Mouse (Mus musculus) adrenal gland (tissue): Measurements from ENCODE around the gene Gm28047.

ENCODE experiments used
- intact Hi-C: fragments of 180-260 bp; cut with DNase I; formaldehyde crosslinking; loops from one replicate; pipeline ENCODE4 v1.15.1; 2025

Gene Gm28047

DNA sequence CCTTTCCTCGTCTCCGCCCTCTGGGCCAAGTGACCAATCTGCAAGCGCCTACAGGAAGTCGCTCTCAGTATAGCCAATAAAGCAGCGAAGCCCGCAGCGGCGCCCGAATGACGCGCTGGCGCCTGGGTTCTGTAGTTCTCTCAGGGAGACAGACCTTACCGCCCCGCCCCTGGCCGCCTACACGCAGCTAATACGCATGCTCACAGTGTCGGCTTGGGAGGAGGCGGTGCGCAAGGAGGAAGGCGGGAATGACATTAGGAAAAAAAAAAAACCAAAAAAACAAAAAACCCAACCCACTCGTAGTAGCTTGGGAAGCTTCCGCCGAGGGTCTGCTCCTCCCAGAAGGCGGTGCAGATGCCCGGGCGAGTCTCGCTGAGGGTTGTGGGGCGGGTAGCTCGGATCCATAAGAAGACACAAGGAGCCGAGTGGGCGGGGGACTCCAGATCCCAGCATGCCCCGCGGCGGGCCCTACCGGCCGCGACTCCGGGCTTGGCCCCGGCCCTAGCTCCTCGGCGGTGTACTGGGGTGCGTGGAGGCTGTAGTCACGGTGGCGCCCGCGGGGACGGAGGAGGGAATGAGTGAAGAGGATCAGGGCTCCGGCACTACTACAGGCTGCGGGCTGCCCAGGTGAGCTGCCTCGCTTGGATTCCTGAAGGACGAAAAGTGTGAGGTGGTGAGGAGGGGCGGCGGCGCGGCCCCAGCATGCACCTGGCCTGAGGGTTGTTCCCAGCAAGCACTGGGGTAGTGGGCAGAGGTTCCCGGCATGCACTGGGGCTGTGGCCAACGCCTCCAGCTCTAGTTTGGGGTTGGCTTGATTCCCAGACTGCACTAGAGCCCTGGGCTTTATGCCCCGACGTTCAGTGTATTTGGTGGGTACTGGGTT lies 106.7 kb downstream of the Gm28047 start, which contains the start of gene Tarbp2:
Gene Tarbp2 (plus strand): TSS at position 217 of the 883 bp plus-strand sequence.
- intact Hi-C loops, result loop anchor here (5.0 kb wide), 1 partner anchor 46 kb away; the partner anchor contains the start of gene Pcbp2

DNA sequence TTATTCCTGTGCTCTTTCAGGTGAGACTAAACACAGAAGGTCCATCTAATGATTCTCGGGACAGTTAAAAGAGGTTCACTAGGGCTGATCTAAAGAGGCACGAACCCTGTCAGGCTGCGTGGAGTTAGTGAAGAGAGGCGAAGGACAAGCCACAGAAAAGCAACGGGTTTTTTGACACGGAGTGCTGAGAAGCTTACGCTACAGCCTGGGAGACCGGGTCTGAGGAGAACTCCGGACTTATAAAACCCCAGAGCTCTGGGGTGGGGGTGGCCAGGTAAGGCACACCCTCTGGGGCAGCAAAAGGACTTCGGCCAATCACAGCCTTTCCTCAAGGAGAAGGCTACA lies 107.3 kb downstream of the Gm28047 start:
- intact Hi-C loops, result loop anchor here (5.0 kb wide), 1 partner anchor 45 kb away; the partner anchor contains the start of gene Pcbp2

DNA sequence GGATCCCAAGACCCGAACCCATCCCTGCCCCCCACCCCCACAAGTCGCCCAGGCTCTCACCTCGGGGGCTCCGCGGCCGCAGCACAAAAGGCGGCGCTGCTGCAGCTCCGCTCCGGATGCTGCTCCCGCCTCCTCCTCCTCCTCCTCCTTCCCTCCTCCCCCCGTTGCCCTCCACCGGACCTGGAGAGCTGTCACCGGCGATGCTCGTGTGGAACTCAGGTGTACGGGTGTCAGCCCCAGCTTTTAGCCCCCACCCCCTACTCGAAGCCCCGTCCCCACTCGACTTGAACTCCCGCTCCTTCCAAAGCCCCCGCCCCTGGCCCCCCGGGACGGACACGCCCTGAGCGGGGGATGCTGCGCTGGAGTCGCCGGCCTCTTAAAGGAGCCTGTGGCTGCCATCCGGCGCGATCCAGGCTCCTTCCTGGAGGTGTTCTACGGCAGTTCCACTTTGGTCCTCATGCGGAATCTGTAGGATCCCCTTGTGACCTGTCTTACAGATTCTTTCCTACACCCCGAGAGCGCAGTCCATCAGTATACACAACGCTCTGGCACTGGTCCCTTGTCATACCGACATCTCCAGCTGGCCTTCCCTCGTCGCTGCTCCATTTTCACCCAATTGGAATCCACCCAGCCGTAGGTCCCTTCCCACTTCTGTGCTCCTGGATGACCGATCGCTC lies 108.0 kb downstream of the Gm28047 start, which contains the start of gene Map3k12:
Gene Map3k12 (minus strand): TSS at position 337 of the 677 bp plus-strand sequence.
- intact Hi-C loops, result loop anchor here (5.0 kb wide), 1 partner anchor 45 kb away; the partner anchor contains the start of gene Pcbp2

DNA sequence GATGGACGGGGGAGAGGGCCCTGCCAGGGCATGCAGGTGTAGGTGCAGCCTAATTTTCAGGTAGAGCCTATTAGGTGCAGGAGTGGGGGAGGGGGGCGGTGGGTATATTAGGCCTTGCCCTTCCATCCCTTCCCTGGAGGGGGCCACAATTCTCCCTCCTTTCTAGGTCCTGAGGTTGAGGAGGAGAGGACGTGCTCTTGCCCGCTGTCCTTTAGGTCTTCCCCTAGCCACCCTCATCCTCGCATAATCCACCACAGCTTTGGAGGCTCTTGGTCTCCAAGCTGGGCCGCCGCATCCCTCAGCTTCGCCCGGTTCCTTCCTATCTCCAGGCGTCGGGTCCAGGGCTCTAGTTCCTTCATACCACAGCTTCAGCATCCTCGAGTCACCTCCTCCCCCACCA lies 108.6 kb downstream of the Gm28047 start:
- intact Hi-C loops, result loop anchor here (5.0 kb wide), 1 partner anchor 44 kb away; the partner anchor contains the start of gene Pcbp2

DNA sequence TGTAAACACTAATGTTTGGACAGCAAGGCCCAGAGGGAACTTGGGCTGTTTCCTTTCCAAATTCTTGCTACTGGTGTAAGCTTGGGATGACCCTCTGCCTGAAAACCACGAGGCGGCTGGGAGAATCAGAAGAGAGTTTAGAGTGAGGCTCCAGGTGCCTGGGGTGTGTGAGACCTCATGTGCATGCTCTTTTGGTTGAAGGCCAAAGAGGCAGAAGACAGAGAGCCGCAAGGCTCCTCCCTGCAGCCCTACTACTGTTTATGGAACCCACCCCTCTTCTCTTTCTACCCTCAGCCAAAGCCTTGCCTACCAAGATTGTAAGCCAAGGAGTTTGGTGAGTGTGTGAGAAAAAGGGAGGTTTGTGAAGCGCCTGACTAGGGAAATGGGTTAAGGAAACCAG lies 109.1 kb downstream of the Gm28047 start:
- intact Hi-C loops, result loop anchor here (5.0 kb wide), 1 partner anchor 43 kb away; the partner anchor contains the start of gene Pcbp2

DNA sequence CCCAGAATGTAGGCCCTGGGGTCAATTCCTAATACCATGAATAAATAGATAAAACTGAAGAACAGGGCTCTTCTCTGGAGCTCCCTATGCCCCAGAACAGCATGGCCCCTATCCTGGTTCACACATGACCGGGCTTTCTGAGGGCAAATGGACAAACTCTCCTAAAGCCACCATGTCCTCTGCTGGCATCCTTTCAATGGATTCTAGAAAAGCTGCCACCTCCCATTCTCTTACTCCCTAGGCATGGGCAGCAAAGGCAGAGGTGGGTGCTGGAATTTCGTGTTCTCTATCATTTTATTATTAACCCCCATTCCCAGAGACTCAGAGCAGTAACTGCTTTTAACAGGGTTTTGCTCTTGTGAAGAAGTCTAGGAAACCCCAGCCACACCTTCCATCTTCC lies 109.6 kb downstream of the Gm28047 start:
- intact Hi-C loops, result loop anchor here (5.0 kb wide), 1 partner anchor 43 kb away; the partner anchor contains the start of gene Pcbp2

DNA sequence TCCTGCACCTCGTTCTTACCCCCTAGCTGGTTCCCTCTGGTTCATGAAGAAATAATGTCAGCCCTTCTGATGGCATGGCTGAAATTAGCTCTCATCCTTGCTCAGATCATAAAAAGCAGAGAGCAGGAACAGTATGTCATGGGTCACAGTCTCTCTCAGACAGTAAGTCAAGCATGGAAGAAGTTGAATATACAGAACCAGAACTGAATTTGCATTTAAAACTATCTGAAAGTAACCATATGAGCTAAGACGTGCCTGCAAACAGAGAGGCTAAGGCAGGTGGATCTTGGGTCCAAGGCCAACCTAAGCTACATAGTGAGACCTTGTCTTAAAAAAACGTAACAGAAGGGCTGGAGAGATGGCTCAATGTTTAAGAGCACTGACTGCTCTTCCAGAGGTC lies 111.9 kb downstream of the Gm28047 start:
- intact Hi-C loops, result no loop called here

DNA sequence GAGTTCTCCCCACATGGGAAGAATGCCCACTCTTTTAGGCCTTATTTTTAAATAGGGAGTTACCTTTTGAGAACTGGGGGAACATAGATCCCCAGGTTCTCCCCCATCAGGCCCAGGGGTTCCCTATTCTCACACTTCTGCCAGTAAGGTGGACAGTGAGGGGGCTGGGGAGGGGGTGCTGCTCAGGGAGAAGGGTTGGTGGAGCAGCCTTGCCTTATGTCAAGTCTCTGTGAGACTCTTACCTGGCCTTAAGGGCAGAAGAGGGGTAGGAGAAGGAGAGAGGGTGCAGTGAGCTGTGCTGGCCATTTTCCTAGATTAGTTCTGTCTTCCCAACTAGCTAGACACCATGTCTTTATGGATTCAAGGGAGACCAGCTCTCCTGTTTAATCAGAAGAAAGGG lies 112.4 kb downstream of the Gm28047 start:
- intact Hi-C loops, result no loop called here

DNA sequence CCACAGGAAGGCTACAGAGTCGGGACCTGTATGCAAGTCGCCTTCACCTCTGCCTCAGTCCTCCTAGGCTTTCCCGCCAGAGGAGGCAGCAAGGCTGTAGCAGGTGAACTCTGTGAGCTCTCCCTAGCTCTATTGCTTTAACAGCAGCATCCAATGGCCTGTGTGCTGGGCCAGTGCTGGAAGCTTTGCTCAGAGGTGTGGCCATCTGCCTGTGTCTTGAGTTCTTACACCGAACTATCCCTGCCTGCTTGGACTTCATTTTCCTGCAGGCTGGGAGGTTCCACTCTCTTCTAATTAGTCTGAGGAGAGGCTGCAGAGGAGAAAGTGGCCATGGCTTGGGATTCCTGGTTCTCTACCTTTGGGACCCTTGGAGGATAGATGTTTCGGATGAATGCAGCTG lies 112.9 kb downstream of the Gm28047 start:
- intact Hi-C loops, result no loop called here

DNA sequence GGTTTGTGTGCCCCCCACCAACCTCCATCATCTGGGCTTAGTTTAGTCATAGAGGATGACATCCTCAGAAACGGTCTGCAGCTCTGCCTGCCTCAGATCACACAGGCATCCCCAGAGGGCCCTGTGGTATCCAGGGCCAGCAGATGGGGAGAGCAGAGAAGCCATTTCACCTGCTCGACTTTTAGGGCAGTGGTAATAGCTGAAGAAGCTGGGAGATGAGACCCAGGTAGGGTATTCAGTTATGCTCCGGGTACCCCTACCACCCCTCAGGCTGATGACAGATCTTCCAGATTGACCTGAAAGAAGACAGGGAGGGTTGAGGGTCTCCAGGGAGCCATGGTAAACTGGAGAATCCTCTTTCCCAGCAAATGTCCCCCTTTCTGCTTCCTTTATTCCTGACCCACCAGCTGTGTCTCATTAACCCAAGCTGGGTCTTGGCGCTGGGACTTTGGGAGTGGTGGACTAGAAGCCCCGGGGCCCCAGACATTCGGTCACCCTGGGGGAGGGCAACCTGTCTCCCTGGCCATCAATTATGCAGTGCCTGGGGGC lies 113.5 kb downstream of the Gm28047 start:
- intact Hi-C loops, result no loop called here

DNA sequence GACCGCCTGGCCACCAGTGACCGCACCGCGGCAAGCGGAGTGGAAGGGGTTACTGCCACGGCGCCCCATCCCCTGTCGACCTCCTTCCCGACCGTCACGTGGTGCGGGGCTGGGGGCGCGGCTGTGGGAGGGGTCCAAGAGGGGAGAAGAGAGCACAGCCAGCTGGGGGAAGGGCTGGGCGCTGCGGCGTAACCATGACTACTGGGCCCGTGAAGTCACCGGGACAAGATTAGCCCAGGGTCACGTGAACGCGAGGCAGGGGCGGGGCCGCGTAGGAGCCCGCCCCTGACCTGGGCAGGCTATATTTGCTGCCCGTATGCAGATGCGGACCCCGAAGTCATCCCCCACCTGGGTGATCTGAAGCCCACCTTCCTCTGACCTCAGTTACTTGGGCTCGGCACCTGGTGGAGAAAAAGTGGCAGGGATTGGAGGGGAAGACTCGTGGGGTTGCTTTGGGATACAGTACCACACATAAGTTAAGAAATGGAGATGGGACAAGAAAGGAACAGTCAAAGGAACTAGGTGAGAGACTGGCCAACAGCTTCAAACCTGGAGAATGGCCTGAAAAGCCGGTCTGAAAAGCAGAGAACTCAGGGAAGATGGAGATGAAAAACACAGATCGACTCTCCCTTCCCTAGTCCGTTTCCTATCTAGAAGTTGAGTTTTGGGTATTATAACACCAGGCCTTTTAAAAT lies 114.1 kb downstream of the Gm28047 start:
- intact Hi-C loops, result no loop called here

DNA sequence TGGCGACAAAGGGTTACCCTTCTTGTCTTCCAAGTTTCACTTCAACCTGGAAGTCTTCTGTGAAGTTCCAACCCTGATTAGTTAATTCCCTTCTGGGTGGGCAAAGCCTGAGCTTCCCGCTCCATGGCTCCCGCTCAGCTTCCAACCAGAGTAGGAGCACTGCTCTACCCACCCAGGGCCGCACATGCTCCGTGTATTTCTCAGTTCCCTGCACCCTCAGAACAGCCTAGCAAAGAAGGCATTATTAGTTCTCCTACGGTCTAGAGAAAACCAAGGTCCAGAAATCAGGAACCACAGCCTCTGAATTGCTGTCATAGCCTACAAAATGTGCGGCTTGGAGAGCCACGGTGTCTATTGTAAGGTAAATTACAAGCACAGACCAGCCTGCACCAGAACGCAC lies 114.8 kb downstream of the Gm28047 start:
- intact Hi-C loops, result no loop called here

DNA sequence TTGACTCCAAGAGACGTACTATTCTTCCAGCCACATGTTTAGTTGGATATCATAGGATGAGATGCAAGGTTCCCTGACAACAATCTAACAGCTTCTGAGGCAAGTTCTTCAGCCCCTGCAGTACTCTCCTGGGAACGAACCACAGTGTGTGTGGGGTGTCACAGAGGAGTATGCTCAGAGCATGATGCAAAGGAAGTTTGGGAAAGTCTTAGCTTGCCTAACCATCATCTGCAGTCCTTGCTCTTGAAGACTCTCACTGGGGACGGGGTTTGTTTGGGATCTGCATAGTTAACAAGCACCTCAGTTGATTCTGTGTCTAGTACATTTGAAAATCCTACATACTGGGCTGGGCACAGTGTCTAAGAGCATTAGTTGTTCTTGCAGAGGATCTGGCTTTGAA lies 116.5 kb downstream of the Gm28047 start:
- intact Hi-C loops, result no loop called here

DNA sequence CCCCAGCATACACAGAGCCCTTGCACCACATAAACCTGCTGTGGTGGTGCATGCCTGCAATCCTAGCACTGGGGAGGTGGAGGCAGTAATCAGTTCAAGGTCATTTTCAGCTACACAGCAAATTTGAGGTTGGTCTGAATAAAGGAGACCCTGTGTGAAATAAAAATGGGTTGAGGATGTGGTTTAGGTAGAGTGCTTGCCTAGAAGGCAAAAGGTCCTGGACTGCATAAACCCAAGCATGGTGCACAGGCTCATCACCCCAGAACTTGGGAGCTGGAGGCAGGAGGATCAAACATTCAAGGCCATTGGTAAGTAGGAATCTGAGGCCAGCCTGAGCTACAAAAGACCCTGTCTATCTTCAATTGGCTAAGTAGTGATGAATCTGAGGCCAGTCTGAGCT lies 117.3 kb downstream of the Gm28047 start:
- intact Hi-C loops, result no loop called here

DNA sequence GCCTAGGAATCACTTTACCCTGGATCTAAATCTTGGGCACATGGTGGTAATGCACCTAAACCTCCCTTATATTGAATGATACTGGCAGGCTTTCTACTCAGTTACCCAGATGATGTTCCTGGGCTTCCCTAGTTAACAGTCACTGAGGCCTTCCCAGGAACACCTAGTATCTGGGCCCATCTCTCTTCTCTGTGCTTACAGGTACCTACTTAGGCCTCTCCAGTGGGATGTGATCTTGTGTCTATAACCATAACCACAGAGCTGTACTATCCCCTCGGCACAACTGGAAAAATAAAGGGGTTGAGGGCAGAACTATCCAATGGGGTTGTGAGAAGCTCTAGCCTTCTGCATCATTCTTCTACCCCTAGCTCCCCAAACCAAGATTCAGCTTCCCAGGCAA lies 118.0 kb downstream of the Gm28047 start:
- intact Hi-C loops, result no loop called here

DNA sequence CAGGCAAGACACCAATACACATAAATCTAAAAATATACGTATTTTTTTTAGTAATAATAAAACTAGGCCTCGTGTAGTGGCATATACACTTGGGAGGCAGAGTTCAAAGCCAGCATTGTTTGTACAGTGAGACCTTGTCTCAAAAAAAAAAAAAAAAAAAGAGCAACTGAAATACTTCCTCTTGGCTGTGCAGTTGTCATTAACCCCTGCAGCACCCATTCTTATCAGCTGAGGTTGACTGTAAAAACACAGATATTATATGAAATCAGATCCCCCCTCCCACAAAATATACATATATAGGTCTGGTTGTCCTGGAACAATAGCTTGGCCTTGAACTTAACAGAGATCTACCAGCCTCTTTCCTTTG lies 118.4 kb downstream of the Gm28047 start:
- intact Hi-C loops, result no loop called here

DNA sequence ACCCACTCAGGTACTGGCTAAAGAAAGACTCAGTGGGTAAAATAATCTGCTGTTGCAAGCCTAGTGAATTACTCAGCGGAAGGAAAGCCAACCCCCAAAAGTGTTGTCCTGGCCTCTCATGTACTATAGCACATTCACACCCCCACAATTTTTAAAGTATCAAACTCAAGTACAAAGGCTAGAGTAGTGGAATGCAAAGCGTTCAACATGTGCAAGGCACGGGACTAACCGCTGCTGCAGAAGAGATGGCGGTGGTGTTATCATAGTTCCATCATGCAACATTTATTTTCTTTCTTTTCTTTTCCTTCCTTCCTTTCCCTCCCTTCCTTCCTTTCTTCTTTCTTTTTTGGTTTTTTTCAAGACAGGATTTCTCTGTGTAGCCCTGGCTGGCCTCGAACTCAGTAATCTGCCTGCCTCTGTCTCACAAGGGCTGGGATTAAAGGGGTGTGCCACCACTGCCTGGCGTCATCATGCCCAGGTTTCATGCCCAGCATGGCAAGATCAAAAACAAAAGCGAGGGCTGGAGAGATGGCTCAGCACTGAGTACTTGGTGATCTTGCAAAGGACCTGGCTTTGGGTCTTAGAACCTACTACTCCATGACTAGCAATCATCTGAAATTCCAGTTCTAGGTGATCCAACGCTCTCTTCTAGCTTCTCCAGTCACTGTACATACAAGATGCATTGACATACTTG lies 119.0 kb downstream of the Gm28047 start:
- intact Hi-C loops, result no loop called here

DNA sequence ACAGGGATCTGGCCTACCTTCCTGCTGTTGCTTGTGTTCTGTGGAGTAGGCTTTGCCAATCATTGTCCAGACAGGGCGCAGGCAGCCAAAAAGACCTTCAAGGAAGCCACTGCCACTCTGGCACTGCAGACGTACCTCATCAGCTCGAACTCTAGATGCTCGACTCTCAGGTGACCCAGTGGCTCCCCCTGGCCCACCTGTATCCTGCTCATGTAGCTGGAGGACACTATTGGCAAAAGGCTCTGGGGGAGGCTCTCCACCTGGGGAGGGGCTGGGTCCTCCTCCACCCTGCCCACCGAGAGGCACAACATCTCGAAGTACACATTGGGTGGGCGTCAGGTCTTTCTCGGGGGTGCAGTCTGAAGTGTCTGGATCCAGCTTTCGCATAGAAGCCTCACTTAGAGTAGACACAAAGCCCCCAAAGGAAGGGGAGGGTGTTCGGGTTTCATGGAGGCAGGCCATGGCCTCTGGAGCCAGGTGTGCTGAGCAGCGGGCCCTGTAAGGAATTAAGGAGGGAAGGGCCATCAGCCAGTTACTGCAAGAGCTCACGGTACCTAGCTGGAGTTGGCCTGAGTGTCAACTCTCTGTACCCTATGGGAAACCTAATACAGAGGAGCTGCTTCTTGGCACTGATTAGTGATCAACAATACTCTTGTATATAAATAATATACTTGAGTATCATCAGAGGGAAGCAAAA lies 119.6 kb downstream of the Gm28047 start:
- intact Hi-C loops, result no loop called here

DNA sequence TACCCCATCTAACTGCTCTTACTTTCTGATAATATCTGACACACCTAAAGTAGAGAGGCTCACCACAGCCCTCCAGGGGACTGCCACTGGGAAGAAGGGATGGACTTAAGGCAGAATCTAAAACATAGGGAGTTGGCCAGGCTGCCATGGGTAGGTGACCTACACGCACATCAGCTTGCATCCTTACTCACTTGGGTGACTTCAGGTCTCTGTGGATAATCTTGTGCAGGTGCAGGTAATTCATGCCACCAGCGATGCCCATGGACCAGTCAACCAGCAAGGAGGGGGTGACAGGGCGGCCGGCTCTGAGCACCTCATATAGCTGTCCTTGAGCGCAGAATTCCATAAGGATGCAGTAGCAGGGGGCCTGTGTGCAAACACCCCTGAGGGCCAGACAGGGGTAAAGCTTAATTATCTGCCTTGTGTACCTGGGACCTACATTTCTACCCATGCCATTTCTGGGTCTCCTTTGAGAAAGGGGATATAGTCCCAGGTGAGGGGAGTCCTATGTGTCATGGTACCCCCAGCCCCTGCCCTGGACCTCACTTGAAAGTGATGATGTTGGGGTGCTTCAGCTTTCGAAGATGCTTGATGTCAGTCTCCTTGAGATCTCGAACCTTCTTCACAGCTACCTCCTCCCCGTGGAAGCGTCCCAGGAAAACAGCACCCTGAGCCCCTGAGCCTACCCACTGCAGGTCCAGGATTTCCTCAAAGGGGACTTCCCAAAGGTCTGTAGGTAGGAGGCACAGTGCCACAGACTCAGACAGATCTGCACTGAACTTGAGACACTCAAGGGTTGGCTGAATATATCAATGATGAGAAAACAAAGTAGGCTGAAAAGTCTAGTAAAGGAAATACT lies 120.7 kb downstream of the Gm28047 start:
- intact Hi-C loops, result no loop called here
